Mouse (Mus musculus) heart, postnatal 36 days (tissue): ENCODE data around the gene BC017158. TPM values are rescaled to one million over a fixed set of nuclear protein-coding genes. Genes with fewer than 3 reads are reported as not detected.

Experiments used
- DNase-seq, 2 experiments: peaks; one replicate each; pipeline ENCODE4 v3.0.0; 2021 to 2022
- intact Hi-C: fragments of 180-260 bp; cut with DNase I; formaldehyde crosslinking; loops from one replicate; pipeline ENCODE4 v1.15.1; 2025
- total RNA-seq, 2 experiments: library from RNA; stranded (reverse); gene quantifications; 2 replicates each; pipeline ENCODE4 v1.2.3; 2021

BC017158 gene
- total RNA-seq, 2 experiments from 2014 or later, result 5.2 to 6.3 TPM

- DNase-seq, result peak in 1 of 2 experiments; percentile 18
- intact Hi-C loops, result no loop called here
Observed at GRCm38 (mm10) chr7:128310229-128310688, 12.3 kb upstream of the BC017158 start.

GRCm38 (mm10) chr7:128309776-128310175, 11.8 kb upstream of the BC017158 start:
- no peak for DNase-seq
- intact Hi-C loops, result loop anchor here (5.0 kb wide), 2 partner anchors 153 to 393 kb away; partner anchors contain the start of gene Tial1

- no peak for DNase-seq
- intact Hi-C loops, result loop anchor here (5.0 kb wide), 2 partner anchors 153 to 393 kb away; partner anchors contain the start of gene Tial1
Observed at GRCm38 (mm10) chr7:128309216-128309615, 11.2 kb upstream of the BC017158 start.

GRCm38 (mm10) chr7:128307851-128308250, 9.9 kb upstream of the BC017158 start:
- intact Hi-C loops, result loop anchor here (5.0 kb wide), 2 partner anchors 154 to 394 kb away; partner anchors contain the start of gene Tial1
- DNase-seq, result no peak

GRCm38 (mm10) chr7:128304907-128305306, 6.9 kb upstream of the BC017158 start:
- DNase-seq, result peak in 1 of 2 experiments; percentile 39
- intact Hi-C loops, result loop anchor here (1.0 to 5.0 kb wide), 3 partner anchors 39 to 397 kb away; partner anchors contain the start of gene Tial1

- intact Hi-C loops, result no loop called here
Observed at GRCm38 (mm10) chr7:128304198-128304597, 6.2 kb upstream of the BC017158 start.

GRCm38 (mm10) chr7:128302151-128302550, 4.2 kb upstream of the BC017158 start:
- no peak for DNase-seq
- intact Hi-C loops, result no loop called here

More at GRCm38 (mm10) chr7:128304198-128304597, 6.2 kb upstream of the BC017158 start:
- DNase-seq, result no peak

- no peak for DNase-seq
- intact Hi-C loops, result no loop called here
Observed at GRCm38 (mm10) chr7:128300952-128301351, 3.0 kb upstream of the BC017158 start.

GRCm38 (mm10) chr7:128298481-128299342, 742 bp upstream of the BC017158 start:
- no peak for DNase-seq
- intact Hi-C loops, result loop anchor here (5.0 kb wide), 1 partner anchor 51 kb away; the partner anchor contains the start of gene Tgfb1i1

- intact Hi-C loops, result loop anchor here (5.0 kb wide), 1 partner anchor 50 kb away; the partner anchor contains the start of gene Tgfb1i1
- no peak for DNase-seq
Observed at GRCm38 (mm10) chr7:128297291-128297616, 716 bp downstream of the BC017158 start.

- DNase-seq, result no peak
- intact Hi-C loops, result loop anchor here (5.0 kb wide), 1 partner anchor 49 kb away; the partner anchor contains the start of gene Tgfb1i1
Observed at GRCm38 (mm10) chr7:128296514-128296913, 1.5 kb downstream of the BC017158 start.

GRCm38 (mm10) chr7:128294785-128295184, 3.2 kb downstream of the BC017158 start:
- DNase-seq, result no peak
- intact Hi-C loops, result loop anchor here (5.0 kb wide), 1 partner anchor 47 kb away; the partner anchor contains the start of gene Tgfb1i1

GRCm38 (mm10) chr7:128288923-128289544, 8.9 kb downstream of the BC017158 start:
- intact Hi-C loops, result no loop called here
- DNase-seq, result no peak

GRCm38 (mm10) chr7:128285060-128285459, 12.9 kb downstream of the BC017158 start:
- intact Hi-C loops, result no loop called here
- DNase-seq, result no peak

- intact Hi-C loops, result no loop called here
- no peak for DNase-seq
Observed at GRCm38 (mm10) chr7:128284047-128284446, 13.9 kb downstream of the BC017158 start.

GRCm38 (mm10) chr7:128282532-128283244, 15.3 kb downstream of the BC017158 start:
- intact Hi-C loops, result no loop called here
- no peak for DNase-seq

GRCm38 (mm10) chr7:128281765-128282164, 16.2 kb downstream of the BC017158 start:
- no peak for DNase-seq
- intact Hi-C loops, result no loop called here

GRCm38 (mm10) chr7:128279750-128280149, 18.2 kb downstream of the BC017158 start:
- DNase-seq, result no peak
- intact Hi-C loops, result no loop called here

- DNase-seq, result no peak
- intact Hi-C loops, result no loop called here
Observed at GRCm38 (mm10) chr7:128276051-128276450, 21.9 kb downstream of the BC017158 start.

- no peak for DNase-seq
- intact Hi-C loops, result no loop called here
Observed at GRCm38 (mm10) chr7:128271496-128271895, 26.5 kb downstream of the BC017158 start.
